Mouse (Mus musculus) lung, adult 18-20 months (tissue): ENCODE measurements around the gene Mllt10.

Experiments
- DNase-seq, 2 experiments: peaks; one replicate each; pipeline ENCODE4 v3.0.0; 2022; ENCODE audit warnings: mixed read lengths in 2 of 2

Gene Mllt10

DNA sequence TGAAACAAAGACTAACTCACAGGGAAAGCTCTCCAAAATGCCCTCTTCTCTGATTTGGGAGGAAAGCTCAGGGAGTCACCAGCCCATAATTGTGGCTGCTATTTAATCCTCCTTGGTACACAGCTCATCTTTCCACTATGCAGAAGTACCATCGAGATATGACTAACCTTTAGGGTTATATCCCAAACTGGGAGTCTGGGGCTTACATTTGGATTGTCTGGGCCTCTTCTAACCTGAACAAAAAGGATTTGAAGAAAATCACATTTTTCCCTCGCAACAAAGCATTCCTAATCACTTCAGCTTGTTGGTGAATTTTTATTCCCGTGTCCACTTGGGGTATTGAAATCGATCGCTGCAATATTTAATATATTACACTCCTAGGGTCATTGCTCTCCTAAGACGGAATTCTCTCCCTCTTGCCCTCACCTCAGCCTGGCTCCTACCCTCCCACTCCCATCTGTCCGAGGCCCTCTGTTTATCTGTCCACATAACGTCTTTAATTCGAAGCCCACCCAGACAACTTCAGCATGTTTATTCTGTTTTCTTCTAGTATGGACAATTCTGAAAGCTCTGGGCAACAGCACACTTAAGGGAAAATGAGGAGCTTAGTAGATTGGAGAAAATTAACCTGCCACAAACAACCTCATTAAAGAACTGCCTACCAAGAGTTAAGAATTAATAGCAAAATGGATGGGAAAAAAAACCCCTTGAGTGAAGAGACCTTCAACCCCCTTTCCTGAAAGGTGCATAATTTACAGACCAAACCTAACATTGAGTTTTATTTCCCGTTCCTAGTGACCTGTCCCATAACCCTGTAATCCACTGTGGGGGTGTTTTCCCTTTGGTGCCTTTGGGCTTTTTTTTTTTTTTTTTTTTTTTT is 20.4 kb upstream of the Mllt10 start:
- DNase-seq = no peak

DNA sequence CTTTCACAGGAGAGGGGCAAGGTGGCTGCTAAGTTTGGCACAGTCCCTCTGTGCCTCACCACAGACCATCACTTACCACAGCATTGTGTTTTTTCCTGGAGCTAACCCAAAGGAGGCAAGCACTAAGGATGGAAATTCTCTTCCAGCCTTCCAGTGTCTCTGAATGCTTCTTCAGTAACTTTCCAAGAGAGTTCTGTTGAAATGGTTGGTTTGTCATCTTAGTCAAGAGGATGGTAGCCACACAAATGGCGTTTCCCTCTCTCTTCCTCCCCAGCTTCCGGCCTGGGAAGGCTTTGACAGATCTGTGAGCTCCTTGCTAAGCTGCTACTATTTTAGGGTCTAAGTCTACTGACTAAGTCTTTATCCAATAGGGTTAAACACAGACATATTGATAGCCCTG is 17.5 kb upstream of the Mllt10 start, which contains the start of gene A930004D18Rik:
Gene A930004D18Rik, minus strand, starts transcription at position 247 of the 400 bp plus-strand sequence.
- no peak for DNase-seq

DNA sequence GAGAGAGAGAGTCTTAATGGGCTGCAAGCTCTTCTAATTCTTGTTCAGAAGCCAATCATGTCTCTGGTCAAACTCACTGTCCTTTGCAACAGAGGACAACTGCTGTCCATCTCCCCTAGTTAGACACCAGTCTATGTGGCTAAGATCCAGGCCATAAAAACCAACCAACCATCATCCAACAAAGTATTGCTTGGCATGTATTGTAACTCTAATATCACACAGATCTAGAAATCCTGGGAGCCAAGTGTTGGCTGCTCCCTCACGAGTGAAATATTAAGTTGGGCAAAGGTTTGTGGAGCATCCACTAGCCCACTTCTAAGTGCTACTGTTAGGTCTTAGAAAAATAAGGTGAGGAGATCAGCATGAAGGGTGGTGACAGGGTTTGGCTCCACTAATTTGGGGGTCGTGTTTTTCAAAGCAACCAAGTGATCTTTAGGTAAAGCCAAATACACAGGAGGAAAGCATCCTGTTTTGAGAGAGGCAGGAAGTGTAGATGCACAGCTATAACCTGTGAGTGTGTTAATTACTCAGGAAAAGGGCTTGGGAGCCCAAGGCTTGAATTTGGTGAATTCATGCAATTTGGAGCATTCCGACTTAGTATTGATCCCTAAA is 16.8 kb upstream of the Mllt10 start:
- DNase-seq = no peak

DNA sequence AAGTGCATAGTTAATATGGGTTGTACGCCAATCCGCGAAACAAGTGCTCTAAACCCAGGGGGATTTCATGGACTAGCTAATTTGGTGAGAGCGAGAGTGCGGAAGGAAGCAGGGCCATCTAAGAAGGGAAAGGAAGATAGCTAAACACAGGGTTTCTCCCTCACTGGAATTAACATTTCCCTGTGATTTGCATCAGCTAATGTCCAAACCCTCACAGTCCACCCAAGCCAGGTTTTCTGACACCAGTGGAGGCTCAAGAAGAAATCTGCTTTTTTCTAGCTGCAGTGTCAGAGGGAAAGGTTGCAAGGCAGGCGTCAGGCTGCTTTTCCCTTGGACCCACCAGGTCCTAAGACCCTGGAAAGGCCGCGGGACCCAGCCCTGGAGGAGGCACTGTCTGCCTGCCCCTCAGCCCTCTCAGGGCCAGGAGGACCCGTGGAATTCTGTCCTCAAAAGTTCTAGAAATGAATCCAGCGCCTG is 16.1 kb upstream of the Mllt10 start:
- no peak for DNase-seq

DNA sequence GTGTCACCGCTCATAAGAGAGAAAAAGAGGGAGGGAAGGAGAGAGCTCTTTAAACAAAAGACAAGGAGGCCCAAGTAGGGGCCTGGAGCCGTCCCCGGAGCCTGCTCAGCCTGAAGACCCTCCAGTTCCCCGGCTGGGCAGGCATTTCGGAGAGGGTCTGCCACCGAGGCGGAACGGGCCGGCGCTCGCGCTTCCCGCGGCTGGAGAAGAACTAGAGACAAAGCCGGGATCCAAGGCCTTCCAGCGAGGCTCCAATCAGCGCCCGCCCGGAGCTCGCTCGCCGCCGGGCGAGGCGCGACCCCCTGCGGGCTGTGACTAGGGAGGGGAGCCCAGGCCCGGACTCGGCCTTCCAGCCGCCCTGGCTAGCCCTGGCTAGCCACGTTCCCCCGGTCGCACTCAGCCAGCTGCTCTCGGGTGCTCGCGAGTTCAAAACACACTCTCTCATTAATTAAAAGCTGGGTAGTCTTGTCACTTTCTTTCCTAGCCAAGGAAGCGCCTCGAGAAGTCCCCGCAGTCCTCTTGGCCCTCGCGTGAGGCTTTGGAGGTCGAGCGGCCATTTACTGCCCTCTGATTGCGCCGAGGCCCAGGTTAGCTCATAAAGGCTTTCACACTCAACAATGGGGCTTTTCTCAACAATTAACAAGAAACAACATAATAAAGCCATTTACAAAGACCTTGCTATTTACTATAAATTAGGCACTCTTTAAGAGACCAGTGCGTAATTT is 15.3 kb upstream of the Mllt10 start:
- DNase-seq = no peak

DNA sequence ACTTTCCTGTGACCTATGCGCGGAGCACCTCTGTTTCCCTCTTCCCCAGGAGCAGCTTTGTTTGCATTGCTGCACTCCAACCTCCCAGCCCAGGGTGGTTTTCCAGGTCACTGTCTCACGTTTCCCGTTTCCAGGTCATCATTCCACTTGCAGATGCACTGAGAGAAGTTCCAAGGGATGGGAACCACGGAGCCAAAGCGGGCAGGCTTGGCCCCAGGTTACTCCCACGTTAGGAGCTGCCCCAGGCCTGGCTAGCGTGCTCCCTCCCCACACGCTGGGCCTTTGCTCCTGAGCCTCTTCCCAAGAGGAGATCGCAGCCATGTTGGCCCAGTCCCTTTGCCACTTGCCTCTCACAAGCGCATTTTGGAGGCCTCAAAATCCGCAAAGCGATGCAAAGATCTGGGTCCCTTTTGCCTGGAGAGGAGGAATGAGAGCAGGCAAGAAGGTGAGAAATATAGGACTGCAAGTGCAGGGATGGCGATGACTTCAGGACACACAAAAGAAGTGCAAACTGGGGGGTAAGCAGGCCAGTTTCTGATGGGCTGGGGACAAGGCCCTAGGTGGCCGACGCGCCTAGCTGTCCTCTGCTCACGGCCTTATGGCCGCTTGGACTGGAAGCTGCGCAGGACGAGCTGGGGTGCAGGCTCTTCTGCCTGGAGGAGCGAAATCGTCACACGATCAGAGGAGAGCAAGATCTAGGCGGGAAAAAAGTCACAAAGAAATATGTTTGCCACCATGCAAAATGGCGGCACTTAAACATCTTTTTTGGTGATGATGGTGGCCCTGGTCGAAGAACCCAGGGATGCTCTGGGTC is 14.5 kb upstream of the Mllt10 start:
- no peak for DNase-seq

DNA sequence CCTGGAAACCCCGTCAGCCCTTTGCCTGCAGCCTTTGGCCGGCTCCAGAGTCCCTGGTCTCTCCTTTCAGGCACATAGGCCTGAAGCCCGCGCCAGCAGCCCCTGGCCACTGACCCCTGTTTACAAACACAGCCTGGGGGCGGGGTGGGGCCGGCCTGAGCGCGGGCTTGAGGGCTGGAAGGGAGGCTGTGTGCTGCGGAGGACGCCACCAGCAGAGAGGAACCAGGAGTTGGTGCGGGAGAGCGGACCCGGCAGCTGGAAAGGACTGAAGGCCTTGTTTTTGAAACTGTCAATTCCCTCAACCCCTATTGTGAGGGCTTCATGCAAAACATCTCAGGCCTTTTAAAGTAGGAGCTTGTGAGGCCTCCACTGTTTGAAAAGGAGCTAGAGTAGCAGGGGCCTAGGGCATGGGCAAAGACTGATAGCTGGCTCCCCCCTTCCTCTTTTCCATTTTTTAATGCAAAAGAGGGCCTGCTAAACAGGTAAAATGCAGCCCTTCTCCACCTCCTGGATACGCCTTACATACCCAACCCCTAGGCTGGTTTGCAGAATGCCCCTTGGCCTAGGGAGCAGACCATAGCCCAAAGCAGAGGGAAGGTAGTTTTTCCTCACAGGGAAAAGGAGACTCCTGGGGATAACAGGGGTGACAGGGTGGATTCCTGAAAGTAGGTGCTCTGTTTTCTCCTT is 13.7 kb upstream of the Mllt10 start:
- DNase-seq = no peak

DNA sequence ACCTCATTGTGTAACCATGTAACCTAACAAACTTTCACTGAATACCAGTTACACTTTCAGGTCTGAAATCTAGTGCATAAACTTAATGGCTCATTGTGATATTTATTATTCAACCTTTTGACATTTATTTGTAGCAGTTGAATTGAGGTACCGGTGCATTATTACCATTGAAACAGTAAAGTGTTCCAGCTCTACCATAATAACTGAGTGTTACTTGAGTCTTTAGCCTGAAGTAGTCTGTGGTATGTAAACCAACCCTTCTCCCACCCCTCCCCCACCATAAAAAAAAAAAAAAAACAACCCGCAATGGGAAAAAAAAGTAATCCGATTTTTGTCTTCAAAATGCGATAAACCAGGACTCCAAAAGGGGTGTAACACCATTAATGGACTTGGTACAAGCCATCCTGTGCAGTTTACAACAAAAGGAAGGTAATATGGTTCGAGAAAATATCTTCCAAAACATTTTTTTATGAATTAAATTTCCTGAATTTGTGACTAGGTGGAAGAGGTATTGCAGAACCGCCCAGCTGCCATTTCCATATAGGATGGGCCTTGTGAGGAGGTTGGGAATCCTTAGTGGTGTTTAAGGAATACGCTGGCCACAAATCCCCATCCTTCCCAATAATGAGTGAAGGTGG is 9.8 kb upstream of the Mllt10 start:
- no peak for DNase-seq

DNA sequence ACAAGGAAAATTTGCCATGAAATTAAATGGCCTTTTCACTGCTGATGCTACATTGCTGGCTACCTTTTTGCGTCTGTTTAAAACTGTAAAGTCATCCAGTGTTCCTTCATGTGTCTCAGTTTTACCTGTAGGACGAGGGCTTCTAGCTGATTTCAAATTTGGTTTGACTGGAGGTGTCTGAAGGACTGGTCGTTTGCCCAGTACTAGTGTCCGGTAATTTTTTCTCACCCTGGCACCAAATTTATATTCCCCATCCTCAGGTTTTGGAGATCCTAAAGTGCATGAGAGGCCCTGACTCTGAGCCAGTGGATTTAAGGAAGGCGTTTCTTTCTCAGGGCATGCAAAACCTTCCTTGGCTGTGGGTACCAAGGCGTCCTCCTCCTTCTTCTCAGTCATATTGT is 9.3 kb upstream of the Mllt10 start:
- no peak for DNase-seq

DNA sequence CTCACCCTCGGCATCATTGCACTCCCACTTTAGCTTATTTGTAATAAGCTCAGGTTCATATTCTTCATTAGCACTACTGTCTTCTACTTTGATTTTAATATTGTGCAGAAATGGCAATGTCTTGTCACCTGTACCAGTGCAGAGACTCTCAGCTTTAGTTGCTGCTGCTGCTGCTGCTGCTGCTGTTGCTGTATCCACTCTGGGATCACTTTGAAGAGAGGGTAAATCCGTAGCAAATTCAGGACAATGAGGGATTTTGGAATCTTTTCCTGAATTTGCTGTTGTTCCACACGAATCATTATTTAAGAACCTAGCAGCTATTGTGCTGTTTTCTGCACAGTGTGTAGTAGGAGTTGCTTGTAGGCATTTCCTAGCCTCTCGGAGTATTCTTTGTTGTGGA is 8.9 kb upstream of the Mllt10 start:
- DNase-seq = no peak

DNA sequence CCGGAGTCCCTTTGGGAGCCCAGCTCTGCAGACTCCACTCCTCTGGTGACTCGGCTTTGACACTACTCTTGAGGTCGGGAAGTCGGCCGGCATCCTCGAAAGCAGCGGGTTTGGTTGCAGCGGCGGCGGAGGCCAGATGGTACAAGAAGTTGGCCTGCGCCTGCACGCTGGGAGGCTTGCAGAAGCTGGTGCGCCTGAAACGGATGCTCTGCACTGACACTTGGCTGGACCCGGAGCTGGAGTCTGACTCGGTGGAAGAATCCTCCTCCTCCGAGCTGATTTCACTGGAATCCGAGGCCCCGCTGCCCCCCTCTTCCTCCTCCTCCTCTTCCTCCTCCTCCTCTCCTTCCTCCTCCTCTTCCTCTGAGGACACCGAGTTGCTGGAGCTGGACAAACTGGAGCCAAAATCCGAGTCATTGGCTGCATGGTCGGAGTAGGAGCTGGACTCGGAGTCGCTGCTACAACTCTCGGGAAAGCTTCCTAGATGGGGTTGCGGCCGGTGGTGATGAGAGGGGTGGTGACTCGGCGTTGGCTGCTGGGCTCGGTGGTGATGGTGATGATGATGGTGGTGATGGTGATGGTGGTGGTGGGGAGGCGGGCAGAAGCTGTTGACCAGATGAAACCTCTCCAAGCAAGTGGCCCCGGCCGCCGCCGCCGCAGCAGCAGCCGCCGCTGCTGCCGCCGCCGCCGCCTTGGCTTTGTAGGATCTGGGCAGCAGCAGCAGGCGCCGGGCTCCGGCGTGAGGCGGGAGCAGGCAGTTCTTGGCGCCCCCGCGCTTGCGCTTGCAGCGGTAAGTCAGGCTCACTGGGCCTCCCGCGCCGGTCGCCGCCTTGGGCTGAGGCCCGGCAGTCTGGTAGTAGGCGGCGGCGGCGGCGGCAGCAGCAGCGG is 8.0 kb upstream of the Mllt10 start:
- peak; percentile 66 to 70 for DNase-seq

DNA sequence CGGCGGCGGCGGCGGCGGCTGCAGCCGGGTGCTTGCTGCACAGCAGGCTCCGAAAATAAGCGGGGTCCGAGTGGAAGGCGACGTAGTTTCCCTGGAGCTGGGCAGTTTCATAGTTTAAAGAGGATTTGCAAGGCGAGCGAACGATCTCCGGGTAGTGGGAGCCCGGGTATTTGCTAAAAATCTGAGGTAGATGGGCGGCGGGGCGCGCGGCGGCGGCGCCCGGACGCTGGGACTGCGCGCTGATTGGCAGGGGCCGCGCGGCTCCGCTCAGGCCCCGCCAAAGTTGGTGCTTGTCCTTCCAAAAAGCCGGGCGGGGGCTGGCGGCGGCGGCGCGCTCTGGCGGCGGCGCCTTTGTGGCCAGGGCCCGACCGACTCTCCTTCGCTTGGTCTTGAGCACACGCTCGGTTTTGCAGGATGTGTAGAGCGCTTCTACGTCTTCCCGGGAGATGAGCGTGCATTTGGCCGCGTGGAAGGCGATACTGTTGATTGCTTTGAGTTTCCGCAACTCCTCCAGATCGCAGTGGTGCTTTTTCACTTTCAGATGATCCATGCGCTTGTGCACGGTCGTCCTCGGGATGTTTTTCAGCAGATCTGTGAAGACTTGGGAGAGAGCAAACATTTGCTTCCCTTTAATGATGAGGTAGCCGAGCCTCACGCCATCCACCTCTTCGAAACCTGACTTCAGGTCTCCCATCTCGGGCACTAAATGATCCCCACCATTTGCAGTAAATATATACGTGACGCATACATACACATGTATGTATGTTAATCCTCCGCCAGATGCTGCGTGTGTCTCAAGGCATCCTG is 7.2 kb upstream of the Mllt10 start:
- peak; percentile 65 to 75 for DNase-seq

DNA sequence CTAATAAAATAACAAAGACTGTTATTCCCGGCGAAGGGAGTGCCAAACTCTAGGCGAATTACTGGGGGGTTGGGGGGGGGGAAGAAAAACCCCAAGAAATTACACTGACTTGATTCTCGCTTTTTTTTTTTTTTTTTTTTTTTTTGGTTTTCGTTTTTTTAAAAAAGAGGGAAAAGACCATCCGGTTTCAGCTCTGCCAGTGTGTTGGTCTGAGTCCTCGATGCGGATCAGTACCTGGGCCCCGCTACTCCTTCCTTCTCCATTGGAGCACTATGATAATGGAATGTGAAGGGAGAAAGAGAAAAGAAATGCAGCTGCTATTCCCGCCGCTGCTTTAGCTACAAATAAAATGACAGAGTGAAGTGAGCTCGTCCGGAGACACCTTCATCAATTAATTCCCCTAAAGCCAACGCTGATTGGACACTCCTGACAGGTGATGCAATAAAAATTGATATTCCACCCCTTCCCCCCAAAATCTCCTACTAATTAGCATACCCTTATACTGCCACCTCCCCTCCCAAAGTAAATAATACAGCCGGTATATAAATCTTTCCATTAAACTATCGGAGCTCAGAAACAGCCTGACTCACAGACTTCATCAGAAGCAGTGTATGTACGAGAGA is 6.5 kb upstream of the Mllt10 start, which contains the start of gene Skida1:
Gene Skida1, minus strand, starts transcription at position 599 of the 623 bp plus-strand sequence.
- peak in 1 of 2 experiments; percentile 42 for DNase-seq

DNA sequence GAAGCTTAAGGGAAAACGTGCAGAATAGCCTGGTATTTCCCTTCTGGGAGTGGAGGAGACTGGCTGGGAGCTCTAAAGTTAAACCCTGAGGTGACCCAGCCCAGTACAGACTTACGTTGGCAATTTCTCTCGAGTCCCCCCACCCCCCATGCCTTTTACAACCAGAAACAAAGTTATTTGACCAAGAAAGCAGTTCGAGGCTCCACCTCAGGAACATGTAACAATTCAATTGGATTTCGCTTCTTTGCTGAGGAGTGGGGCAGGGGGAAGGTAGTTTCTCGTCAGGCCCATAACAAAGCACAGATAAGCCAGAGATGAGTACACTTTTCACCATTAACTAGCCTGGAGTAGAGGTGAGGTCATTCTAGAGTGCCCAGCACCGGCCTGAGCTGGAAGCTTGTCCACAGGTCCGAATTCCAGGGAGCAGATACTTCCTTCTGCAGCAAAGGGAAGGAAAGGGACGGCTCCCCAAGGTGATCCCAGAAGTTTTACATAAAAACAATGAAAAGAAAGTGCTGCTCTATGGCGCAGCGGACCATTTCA is 5.7 kb upstream of the Mllt10 start:
- DNase-seq = no peak

DNA sequence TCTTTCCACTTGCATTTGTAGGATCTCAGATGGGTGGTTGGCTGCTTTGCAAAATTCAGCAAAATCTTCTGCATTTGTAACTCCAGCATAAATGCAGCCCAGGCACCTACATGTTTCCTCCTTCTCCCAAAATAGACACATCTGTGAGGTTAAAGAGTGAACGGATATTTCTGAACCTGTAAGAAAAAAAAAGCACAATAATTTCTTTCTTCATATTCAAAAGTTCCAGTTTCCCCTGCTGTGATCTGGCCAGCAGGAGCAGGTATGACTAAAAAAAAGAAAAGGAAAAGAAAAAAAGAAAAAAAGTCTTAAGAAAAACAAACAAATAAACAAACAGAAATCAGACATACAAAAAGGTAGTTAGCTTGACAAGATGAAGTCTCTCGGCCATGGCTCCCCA is 5.0 kb upstream of the Mllt10 start:
- DNase-seq = no peak

DNA sequence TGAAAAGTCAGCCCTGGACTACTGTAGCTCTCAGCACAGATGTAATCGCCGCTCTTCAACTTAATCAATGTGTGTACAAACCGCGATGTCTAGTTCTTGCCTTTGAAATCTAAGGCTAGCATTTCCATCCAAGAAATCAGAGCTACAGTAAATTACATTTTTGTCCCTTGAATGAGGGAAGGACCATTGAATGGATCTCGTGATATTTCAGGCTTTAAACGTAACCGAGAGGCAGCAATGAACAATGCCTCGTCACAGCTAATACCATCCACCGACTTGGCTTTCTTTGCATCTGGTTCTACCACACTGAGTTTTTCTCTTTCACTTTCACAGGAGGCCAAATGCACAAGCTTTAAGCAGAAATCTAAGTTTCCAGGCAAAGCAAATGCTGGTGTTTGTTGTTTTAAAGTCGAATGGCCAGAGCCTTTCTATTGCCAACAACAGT is 4.5 kb upstream of the Mllt10 start:
- no peak for DNase-seq

DNA sequence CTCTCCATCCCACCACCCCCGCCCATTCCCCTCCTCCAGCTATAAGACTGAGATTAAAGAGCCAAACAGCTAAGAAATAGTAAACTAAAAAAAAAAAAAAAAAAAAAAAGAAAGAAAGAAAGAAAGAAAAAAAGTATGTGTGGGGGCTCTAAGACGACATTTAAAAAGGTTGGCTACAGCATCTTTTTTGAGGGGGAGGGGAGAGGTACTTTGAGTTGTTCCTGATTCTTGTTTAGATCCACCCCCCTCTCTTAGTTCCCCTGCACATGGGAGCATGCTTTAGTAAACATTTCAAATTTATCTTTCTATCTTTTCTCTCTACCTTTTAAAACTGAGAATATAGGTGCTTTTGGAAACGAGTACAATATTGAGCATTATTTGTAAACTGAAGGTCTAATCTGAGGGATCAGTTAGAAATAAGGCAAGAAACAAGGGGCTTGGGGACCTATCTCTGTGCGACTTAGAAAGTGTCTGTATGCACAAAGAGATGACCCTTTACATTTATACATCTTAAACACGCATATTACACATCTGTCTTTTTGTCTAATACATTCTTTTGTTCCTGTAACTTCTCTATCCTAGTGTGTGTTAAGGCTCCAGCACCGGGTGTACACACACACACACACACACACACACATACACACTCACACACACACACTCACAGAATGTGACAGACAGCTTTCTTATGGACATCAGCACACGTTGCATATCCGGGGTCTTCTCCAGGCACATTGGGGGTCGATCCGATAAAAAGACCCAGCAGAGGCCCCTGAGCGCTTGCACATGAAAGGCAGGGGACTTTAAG is 3.8 kb upstream of the Mllt10 start:
- DNase-seq = no peak

DNA sequence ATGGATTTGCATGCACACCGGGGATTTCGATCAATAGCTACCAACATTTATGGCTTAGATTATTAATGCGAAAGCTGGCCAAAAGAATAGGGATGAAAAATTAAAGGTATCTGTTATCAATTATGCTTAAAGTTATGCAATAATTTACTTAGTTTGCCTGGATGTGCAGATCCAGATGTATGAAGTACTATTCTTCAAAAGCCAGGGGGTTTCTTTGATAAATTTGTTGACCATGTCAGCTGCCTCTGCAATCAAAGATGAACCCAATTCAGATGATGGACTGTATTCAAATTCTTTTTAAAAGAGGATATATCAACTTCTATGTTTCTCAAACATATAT is 3.2 kb upstream of the Mllt10 start:
- no peak for DNase-seq
